Mouse (Mus musculus) cortical plate, adult 2 months (tissue): Measurements from ENCODE around the gene Mras.

Experiments used
- CTCF ChIP-seq: fragments of 200-500 bp; IDR thresholded peaks from 2 replicates; pipeline ENCODE4 v1.5.1; 2011; ENCODE audit warnings: mild to moderate bottlenecking, control low read depth, low read length; ENCODE audit not compliant: insufficient read depth; ENCODE audit errors: extremely low read depth
- POLR2A ChIP-seq: fragments of 200-500 bp; IDR thresholded peaks from 2 replicates; pipeline ENCODE4 v1.6.1; 2011; ENCODE audit warnings: mild to moderate bottlenecking, low read length, control low read depth; ENCODE audit not compliant: insufficient read depth; ENCODE audit errors: extremely low read depth

DNA sequence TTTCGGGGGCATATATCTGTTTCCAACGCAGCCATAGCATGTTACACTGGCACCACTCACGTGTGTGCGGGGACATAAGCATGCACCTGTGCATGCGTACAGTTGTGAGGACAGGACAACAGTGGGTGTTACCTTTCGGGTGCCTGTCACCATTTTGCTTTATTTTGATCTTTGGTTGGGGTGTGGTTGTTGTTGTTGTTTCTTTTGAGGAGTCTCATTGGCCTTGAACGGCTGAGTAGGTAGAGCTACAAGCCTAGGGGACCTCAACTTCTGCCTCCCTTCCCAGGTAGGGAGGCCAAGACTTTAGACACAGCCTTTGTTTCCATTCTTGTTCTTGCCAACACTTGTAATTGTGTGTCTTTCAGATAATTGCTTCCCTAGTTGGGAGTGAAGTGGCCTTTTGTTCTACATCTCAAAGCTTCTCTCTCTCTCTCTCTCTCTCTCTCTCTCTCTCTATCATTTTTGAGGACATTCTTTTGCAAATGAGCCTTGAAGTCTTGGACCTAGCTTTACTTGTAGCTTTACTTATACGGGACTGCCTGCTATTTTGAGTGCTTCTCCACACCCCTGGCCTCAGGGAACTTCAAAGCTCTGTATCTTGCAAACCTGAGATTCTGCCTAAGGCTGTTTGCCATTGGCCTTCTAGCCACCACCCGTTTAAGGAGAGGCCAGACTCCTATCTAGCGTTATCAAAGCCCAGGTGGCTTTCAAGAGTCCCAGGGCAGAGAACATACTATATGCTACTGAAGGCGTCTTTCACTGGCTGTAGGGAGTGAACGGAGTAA is 792 bp upstream of the Mras start:
- TF ChIP-seq CTCF, result no peak
- no peak for TF ChIP-seq POLR2A
